Mouse (Mus musculus): Measurements from ENCODE around the gene Gnptab. TPM values are rescaled to one million over a fixed set of nuclear protein-coding genes. Genes with fewer than 3 reads are reported as not detected.

Gene Gnptab
- polyA plus RNA-seq, 1 experiment: 4.6 TPM

- TF ChIP-seq MAX (IDR thresholded peaks at IDR 0.05; ENCODE audit: low read depth) (no peak), REST (IDR thresholded peaks at IDR 0.05; ENCODE audit: insufficient read depth, insufficient read length) (no peak), MYOD1 (IDR thresholded peaks at IDR 0.05; ENCODE audit: control insufficient read depth in 1 of 3, insufficient read length in 2 of 3, low read depth in 2 of 3) (no peak), POLR2A (IDR thresholded peaks at IDR 0.05; ENCODE audit: insufficient read length, low read depth) (no peak), CEBPB (IDR thresholded peaks at IDR 0.05; ENCODE audit: insufficient read depth, poor library complexity, severe bottlenecking) (no peak), TCF3 (IDR thresholded peaks at IDR 0.05; ENCODE audit: insufficient read length, low read depth) (no peak)
These were observed 5.1 kb downstream of the Gnptab start for GRCm38 (mm10) chr10:88384081-88384480.

GRCm38 (mm10) chr10:88385290-88385689, 6.4 kb downstream of the Gnptab start:
- Histone ChIP-seq H3K4me2 (ENCODE audit: low read depth) (no peak overlapping the region), H3K79me2 (ENCODE audit: control insufficient read depth, insufficient read depth) (peaks cover 6% of the 10 kb centered on the region), H3K27me3 (ENCODE audit: control insufficient read depth, insufficient read depth, insufficient read length) (no peaks in the 10 kb centered on the region), H3K36me3 (ENCODE audit: control insufficient read depth, insufficient read depth) (no peaks in the 10 kb centered on the region), H3ac (ENCODE audit: control insufficient read depth, insufficient read length) (no peak overlapping the region), H3K4me3 (no peak overlapping the region)
- TF ChIP-seq REST (IDR thresholded peaks at IDR 0.05; ENCODE audit: insufficient read depth, insufficient read length) (no peak), TCF3 (IDR thresholded peaks at IDR 0.05; ENCODE audit: insufficient read length, low read depth) (no peak), SRF (IDR thresholded peaks at IDR 0.05; ENCODE audit: control insufficient read depth, insufficient read length, low read depth) (no peak), TCF12 (IDR thresholded peaks at IDR 0.05; ENCODE audit: insufficient read depth, poor library complexity, severe bottlenecking) (no peak)

More at GRCm38 (mm10) chr10:88384081-88384480, 5.1 kb downstream of the Gnptab start:
- H3K79me2 ChIP-seq (ENCODE audit: control insufficient read depth, insufficient read depth): peaks cover 6% of the 10 kb centered on the region
- H3K36me3 ChIP-seq (ENCODE audit: control insufficient read depth, insufficient read depth): no peaks in the 10 kb centered on the region
- H3ac ChIP-seq (ENCODE audit: control insufficient read depth, insufficient read length): no peak overlapping the region
- H3K27me3 ChIP-seq (ENCODE audit: control insufficient read depth, insufficient read depth, insufficient read length): no peaks in the 10 kb centered on the region
- H3K4me2 ChIP-seq (ENCODE audit: low read depth): no peak overlapping the region
- no peak overlapping the region for H3K4me3 ChIP-seq

- Histone ChIP-seq H3K36me3 (ENCODE audit: control insufficient read depth, insufficient read depth) (no peaks in the 10 kb centered on the region), H3K79me2 (ENCODE audit: control insufficient read depth, insufficient read depth) (peaks cover 6% of the 10 kb centered on the region), H3K27me3 (ENCODE audit: control insufficient read depth, insufficient read depth, insufficient read length) (no peaks in the 10 kb centered on the region), H3ac (ENCODE audit: control insufficient read depth, insufficient read length) (no peak overlapping the region), H3K4me3 (no peak overlapping the region), H3K4me2 (ENCODE audit: low read depth) (no peak overlapping the region)
- TF ChIP-seq CEBPB (IDR thresholded peaks at IDR 0.05; ENCODE audit: insufficient read depth, poor library complexity, severe bottlenecking) (0 out of 2 replicates have a peak, but pooled peaks have one; percentile 47), REST (IDR thresholded peaks at IDR 0.05; ENCODE audit: insufficient read depth, insufficient read length) (no peak)
These were observed 6.8 kb downstream of the Gnptab start for GRCm38 (mm10) chr10:88385758-88386157.

DNA sequence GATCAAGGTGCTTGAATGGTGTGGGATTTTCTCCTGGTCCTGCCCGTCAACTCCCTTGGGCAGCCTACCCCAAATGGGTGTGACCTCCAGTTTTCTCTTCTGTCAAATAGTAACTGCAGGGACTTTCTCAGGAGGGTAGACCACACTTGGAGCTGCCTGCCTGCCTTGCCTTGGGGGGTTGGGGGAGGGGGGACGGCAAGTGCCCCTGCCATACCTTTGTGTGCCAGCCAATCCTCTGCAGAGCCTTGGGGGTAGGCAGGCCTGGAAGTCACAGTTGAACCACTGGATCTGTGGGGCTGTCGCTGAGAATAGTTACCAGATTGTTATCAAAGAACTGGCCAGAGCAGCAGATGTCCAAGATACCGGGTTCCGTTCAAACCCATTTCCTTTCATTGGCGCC, 7.3 kb downstream of the Gnptab start:
- Histone ChIP-seq H3K79me2 (ENCODE audit: control insufficient read depth, insufficient read depth) (peaks cover 6% of the 10 kb centered on the region), H3K36me3 (ENCODE audit: control insufficient read depth, insufficient read depth) (no peaks in the 10 kb centered on the region), H3K27me3 (ENCODE audit: control insufficient read depth, insufficient read depth, insufficient read length) (no peaks in the 10 kb centered on the region), H3ac (ENCODE audit: control insufficient read depth, insufficient read length) (no peak overlapping the region), H3K4me3 (no peak overlapping the region), H3K4me2 (ENCODE audit: low read depth) (no peak overlapping the region)
- TF ChIP-seq POLR2AphosphoS2 (IDR thresholded peaks at IDR 0.05; ENCODE audit: insufficient read length, low read depth) (no peak), TCF12 (IDR thresholded peaks at IDR 0.05; ENCODE audit: insufficient read depth, poor library complexity, severe bottlenecking) (no peak), MAX (IDR thresholded peaks at IDR 0.05; ENCODE audit: low read depth) (no peak), E2F4 (IDR thresholded peaks at IDR 0.05; ENCODE audit: insufficient read depth) (no peak), TCF3 (IDR thresholded peaks at IDR 0.05; ENCODE audit: insufficient read length, low read depth) (no peak), SRF (IDR thresholded peaks at IDR 0.05; ENCODE audit: control insufficient read depth, insufficient read length, low read depth) (no peak), CEBPB (IDR thresholded peaks at IDR 0.05; ENCODE audit: insufficient read depth, poor library complexity, severe bottlenecking) (no peak), POLR2A (IDR thresholded peaks at IDR 0.05; ENCODE audit: insufficient read length, low read depth) (no peak), MYOD1 (IDR thresholded peaks at IDR 0.05; ENCODE audit: control insufficient read depth in 1 of 3, insufficient read length in 2 of 3, low read depth in 2 of 3) (no peak), REST (IDR thresholded peaks at IDR 0.05; ENCODE audit: insufficient read depth, insufficient read length) (no peak), USF1 (IDR thresholded peaks at IDR 0.05; ENCODE audit: low read depth) (no peak), MYOG (IDR thresholded peaks at IDR 0.05; ENCODE audit: control insufficient read depth in 1 of 3, insufficient read depth in 1 of 3, insufficient read length in 2 of 3, low read depth in 2 of 3) (no peak)

- no peak overlapping the region for H3K4me2 ChIP-seq (ENCODE audit: low read depth)
- H3K4me3 ChIP-seq: no peak overlapping the region
These were observed 10.6 kb downstream of the Gnptab start for GRCm38 (mm10) chr10:88389576-88389975.

More at GRCm38 (mm10) chr10:88389576-88389975, 10.6 kb downstream of the Gnptab start:
- TF ChIP-seq MYOG (IDR thresholded peaks at IDR 0.05; ENCODE audit: control insufficient read depth in 1 of 3, insufficient read depth in 1 of 3, insufficient read length in 2 of 3, low read depth in 2 of 3): no peak
- TF ChIP-seq E2F4 (IDR thresholded peaks at IDR 0.05; ENCODE audit: insufficient read depth): no peak
- no peak for TF ChIP-seq REST (IDR thresholded peaks at IDR 0.05; ENCODE audit: insufficient read depth, insufficient read length)
- TF ChIP-seq TCF3 (IDR thresholded peaks at IDR 0.05; ENCODE audit: insufficient read length, low read depth): no peak
- TF ChIP-seq MAX (IDR thresholded peaks at IDR 0.05; ENCODE audit: low read depth): no peak
- no peak for TF ChIP-seq POLR2A (IDR thresholded peaks at IDR 0.05; ENCODE audit: insufficient read length, low read depth)
- TF ChIP-seq USF1 (IDR thresholded peaks at IDR 0.05; ENCODE audit: low read depth): no peak
- TF ChIP-seq TCF12 (IDR thresholded peaks at IDR 0.05; ENCODE audit: insufficient read depth, poor library complexity, severe bottlenecking): no peak
- no peak for TF ChIP-seq POLR2AphosphoS2 (IDR thresholded peaks at IDR 0.05; ENCODE audit: insufficient read length, low read depth)
- no peak for TF ChIP-seq SRF (IDR thresholded peaks at IDR 0.05; ENCODE audit: control insufficient read depth, insufficient read length, low read depth)
- TF ChIP-seq MYOD1 (IDR thresholded peaks at IDR 0.05; ENCODE audit: control insufficient read depth in 1 of 3, insufficient read length in 2 of 3, low read depth in 2 of 3): no peak
- TF ChIP-seq CEBPB (IDR thresholded peaks at IDR 0.05; ENCODE audit: insufficient read depth, poor library complexity, severe bottlenecking): no peak
- no peaks in the 10 kb centered on the region for H3K27me3 ChIP-seq (ENCODE audit: control insufficient read depth, insufficient read depth, insufficient read length)
- no peak overlapping the region for H3ac ChIP-seq (ENCODE audit: control insufficient read depth, insufficient read length)
- no peaks in the 10 kb centered on the region for H3K79me2 ChIP-seq (ENCODE audit: control insufficient read depth, insufficient read depth)
- no peaks in the 10 kb centered on the region for H3K36me3 ChIP-seq (ENCODE audit: control insufficient read depth, insufficient read depth)

Measured in myocyte (in vitro differentiated cells).